Mouse (Mus musculus): Measurements from ENCODE around the gene Anapc2.
A peak's percentile ranks its signal among the peaks of the same experiment; 100 is the strongest.

The Anapc2 gene

DNA sequence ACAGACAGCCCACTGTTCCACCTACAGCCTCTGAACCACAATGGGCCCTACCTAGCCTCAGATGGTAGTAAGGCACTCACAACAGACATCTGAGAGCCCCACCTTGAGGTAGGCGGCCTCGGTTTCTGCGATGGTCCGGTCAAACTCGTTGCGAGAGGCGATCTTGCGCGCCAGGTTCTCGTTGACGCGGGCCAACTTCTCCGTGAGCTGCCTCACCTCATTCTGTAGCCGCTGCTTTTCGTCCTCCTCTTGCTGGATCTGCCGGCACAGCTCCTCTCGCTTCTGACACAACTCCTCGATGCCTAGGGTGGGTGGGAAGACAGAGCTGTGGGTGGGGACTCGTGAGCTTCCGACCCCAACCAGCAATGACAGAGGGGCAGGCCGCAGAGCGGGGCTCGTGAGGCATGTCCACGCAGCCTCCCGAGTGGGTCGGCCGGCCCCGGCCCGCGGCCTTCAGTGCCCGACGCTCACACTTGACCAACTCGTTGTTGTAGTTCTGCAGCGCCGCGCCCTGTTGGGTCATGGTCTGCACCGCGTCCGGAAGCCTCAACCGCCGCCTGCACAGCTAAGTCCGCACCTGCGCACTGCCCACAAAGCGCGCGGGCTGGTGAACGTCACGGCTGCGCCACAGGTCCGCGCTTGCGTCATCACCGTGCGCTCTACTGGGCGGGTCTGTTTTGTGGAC is at the start of gene Anapc2, which contains the start of gene Ssna1:
Gene Anapc2 (plus strand): TSS at position 652 of the 685 bp plus-strand sequence.
Gene Ssna1 (minus strand): TSS at position 612 of the 685 bp plus-strand sequence.
- peak; percentile 97 for DNase-seq (ENCODE audit: low read depth, low spot score)

GRCm38 (mm10) chr2:25223681-25224491 is 48.4 kb upstream of the Anapc2 start:
- peak; percentile 35 for DNase-seq (ENCODE audit: low read depth, low spot score)

- no peak for DNase-seq (ENCODE audit: low read depth, low spot score)
Observed at GRCm38 (mm10) chr2:25224492-25224765, 47.8 kb upstream of the Anapc2 start, which contains the start of gene Tubb4b. TSS of gene Tubb4b (minus strand) at chr2:25224702.

- peak; percentile 96 for DNase-seq (ENCODE audit: low read depth, low spot score)
Observed at GRCm38 (mm10) chr2:25224766-25225752, 47.2 kb upstream of the Anapc2 start.

- DNase-seq (ENCODE audit: low read depth, low spot score): no peak
Observed at GRCm38 (mm10) chr2:25225811-25226379, 46.4 kb upstream of the Anapc2 start.

- DNase-seq (ENCODE audit: low read depth, low spot score): no peak
Observed at GRCm38 (mm10) chr2:25226864-25227263, 45.4 kb upstream of the Anapc2 start.

DNA sequence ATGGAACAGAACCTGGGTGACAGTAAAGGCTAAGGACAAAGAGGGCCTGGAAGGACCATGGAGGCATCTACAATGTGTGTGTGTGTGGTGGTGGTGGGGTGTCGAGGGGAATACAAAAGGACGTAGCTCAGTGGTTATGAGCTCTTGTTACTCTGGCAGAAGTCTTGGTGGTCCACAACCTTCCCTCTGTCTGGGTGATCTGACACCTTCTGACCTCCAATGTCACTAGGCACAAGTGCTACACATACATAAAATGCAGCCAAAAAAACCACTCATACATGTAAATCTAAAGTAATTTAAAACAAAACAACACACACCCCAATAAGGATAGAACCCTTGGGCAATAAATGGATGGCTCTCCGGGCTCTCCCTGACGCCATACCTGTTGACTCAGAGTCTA is 44.9 kb upstream of the Anapc2 start:
- no peak for DNase-seq (ENCODE audit: low read depth, low spot score)

DNA sequence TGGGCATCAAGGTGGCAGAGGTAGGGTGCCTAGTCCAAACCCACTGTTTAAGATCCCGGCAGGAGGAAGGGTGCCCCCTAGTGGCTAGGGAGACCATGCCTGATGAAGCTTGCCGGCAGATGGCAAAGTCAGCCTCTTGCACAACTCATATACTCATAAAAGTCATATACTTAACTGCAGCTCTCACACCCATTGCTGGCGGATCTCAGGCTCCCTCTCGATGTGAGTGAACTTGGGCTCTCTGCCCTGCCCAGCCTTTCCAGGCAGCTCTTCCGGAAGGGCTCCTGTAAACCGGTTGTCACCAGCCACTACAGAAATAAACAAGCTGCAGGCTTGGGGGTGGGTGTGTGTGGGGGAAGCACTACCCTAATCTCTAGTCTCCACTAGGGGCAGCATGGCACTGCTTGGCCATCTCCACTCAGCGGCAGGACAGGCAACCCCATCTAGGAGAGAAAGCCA is 43.8 kb upstream of the Anapc2 start:
- peak; percentile 68 for DNase-seq (ENCODE audit: low read depth, low spot score)

DNA sequence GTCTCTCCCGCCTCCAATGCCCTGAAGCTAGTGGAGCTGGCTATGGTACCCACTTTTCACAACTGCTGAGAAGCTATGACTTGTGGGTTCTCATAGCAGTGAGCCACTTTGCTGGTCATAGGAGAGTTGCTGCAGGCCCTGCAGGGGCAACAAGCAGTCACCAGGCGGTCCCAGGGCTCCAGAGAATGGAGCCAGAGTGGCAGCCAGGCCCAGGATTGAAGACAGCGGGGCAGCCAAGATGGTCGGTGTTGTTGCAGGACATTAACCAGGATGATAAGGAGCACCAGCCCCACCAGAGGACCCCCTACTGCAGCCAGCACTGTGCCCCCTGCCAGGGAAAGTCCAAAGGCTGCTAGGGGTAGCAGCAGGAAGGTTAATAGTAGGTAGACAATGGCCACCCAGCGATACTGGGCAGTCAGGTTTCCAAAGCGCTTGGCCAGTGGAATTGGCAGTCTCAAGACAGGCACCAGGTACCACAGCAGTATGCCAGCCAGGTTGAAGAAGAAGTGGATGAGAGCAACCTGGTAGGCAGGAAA is 43.2 kb upstream of the Anapc2 start:
- DNase-seq (ENCODE audit: low read depth, low spot score): no peak

- no peak for DNase-seq (ENCODE audit: low read depth, low spot score)
Observed at GRCm38 (mm10) chr2:25229582-25229981, 42.7 kb upstream of the Anapc2 start.

- no peak for DNase-seq (ENCODE audit: low read depth, low spot score)
Observed at GRCm38 (mm10) chr2:25230581-25230980, 41.7 kb upstream of the Anapc2 start.

DNA sequence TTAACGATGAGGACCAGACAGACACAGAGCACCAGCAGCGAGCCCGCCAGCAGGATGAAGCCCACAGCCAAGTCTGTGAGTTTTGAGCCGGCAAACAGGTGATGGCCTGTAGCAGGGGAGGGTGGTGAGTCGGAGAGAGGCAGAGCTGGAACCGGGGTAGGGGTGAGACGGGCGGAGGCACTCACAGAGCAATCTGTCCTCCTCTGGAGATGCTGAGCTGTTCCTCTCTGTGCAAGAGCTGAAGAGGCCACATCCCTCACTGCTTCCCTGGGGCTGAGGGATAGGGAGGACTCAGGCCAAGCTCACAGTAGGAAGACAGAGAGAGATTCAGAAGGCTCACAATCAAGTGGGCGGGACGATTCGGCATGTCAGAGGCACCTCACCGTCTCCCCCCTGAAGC is 41.2 kb upstream of the Anapc2 start:
- no peak for DNase-seq (ENCODE audit: low read depth, low spot score)

GRCm38 (mm10) chr2:25233421-25233820 is 38.9 kb upstream of the Anapc2 start:
- DNase-seq (ENCODE audit: low read depth, low spot score): no peak

GRCm38 (mm10) chr2:25234050-25234449 is 38.2 kb upstream of the Anapc2 start, which contains the start of gene Slc34a3:
TSS of gene Slc34a3 (minus strand) at chr2:25234364.
- DNase-seq (ENCODE audit: low read depth, low spot score): no peak

- DNase-seq (ENCODE audit: low read depth, low spot score): no peak
Observed at GRCm38 (mm10) chr2:25234551-25235220, 37.6 kb upstream of the Anapc2 start.

DNA sequence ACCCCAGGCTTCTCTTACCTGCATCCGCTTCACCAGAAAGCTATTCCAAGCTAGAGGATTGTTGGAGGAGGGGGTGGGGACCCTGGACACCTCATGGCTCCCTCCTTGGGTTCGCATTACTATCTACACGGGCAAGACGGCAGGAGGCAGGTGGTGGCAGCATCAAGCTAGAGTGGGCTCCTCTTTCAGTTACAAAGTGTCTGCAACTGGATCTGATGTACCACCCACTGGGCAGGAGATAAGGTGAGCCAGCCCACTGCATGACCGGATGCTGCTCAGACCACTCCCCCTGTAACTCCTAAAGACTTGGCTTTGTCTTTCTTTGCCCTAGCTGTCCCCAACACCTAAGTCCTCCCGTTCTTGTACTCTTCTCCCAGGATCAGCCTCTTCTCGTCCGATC is 35.7 kb upstream of the Anapc2 start, which contains the start of gene Rnf224:
Gene Rnf224 (minus strand): TSS at position 174 of the 400 bp plus-strand sequence.
- DNase-seq (ENCODE audit: low read depth, low spot score): no peak

DNA sequence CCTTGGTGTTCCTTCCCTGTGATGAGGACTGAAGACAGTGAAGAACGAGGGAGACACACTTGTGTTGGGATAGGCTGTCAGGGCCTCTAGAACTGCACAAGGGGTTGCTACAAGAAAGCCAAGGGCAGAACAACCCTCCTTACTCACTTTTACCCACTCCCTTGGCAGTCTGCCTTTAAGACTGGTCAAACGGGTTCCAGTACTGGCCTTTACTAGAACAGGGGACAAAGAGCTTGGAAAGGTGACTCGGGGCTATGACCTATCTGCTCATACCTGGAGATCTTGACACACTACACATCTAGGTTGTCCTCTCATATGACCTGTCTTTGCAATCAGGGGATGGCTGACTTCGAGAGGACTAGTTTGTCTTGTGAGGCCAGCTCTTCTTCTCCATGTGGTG is 34.8 kb upstream of the Anapc2 start:
- DNase-seq (ENCODE audit: low read depth, low spot score): no peak

DNA sequence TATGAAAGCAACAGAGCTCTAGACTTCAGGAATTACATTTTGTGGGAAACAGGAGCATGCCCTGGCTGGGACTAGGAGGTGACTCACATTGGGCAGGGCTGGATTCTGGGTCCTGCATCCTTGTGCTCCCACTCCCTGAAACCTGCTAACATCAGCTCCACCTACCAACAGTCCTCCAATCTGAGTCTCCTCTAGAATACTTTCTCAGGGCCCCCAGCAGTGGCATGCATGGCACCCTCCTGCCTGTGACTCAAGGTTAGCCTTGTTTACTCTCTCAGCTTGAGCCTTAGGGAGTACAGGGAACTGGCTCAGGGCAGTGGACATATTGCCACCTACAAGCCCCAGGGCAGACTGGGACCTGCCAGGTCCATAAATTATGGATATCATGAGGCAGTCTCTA is 34.2 kb upstream of the Anapc2 start:
- DNase-seq (ENCODE audit: low read depth, low spot score): no peak

GRCm38 (mm10) chr2:25239766-25240165 is 32.5 kb upstream of the Anapc2 start:
- DNase-seq (ENCODE audit: low read depth, low spot score): no peak

DNA sequence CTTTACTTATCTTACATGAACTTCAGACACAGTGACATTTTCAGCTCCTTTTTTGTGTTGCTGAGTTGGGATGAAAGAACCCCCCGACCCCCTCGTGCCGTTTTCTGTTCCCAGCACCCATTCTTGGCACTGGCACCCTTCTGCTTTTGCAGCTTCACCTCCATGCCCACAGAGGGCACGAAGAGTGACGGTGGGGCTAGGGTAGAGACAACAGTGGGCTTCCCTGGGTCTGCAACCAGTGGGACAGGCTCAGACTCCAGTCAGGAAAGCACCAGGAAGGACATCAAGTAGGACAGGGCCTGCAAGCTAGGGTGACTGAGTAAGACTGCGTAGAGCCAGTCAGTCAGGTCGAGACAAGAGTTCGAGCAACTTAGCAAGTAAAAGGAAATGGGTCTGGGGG is 32.0 kb upstream of the Anapc2 start:
- no peak for DNase-seq (ENCODE audit: low read depth, low spot score)
